Mouse (Mus musculus) hindbrain, postnatal 0 days (tissue): Measurements from ENCODE around the gene Gm10577. TPM values are rescaled to one million over a fixed set of nuclear protein-coding genes. Genes with fewer than 3 reads are reported as not detected.
A peak's percentile ranks its signal among the peaks of the same experiment; 100 is the strongest.

Experiments
- ATAC-seq: fragments of 200-750 bp; cut with Nextera tagmentation; 2 replicates; pipeline ENCODE4 v1.8.0; 2017; ENCODE audit warnings: mild to moderate bottlenecking, moderate TSS enrichment, moderate library complexity
- DNase-seq: peaks from one replicate; pipeline ENCODE4 v3.0.0-alpha.2; 2015; ENCODE audit warnings: low spot score
- H3K27ac ChIP-seq: fragments of 300-500 bp; sonication (generic); 2 replicates; pipeline ENCODE4 v1.5.1; 2014; ENCODE audit warnings: mild to moderate bottlenecking
- H3K27me3 ChIP-seq: fragments of 300-500 bp; sonication (generic); 2 replicates; pipeline ENCODE4 v1.6.1; 2014; ENCODE audit warnings: low read length, mixed read lengths; ENCODE audit not compliant: insufficient read depth
- H3K36me3 ChIP-seq: fragments of 300-500 bp; sonication (generic); 2 replicates; pipeline ENCODE4 v1.6.1; 2014; ENCODE audit warnings: low read length, mixed read lengths; ENCODE audit not compliant: insufficient read depth
- H3K4me1 ChIP-seq: fragments of 300-500 bp; sonication (generic); 2 replicates; pipeline ENCODE4 v1.6.1; 2014; ENCODE audit warnings: antibody characterized with exemption, low read length, mixed read lengths; ENCODE audit not compliant: insufficient read depth
- H3K4me2 ChIP-seq: fragments of 300-500 bp; sonication (generic); 2 replicates; pipeline ENCODE4 v1.6.1; 2014; ENCODE audit warnings: low read depth, mild to moderate bottlenecking, low read length, moderate library complexity, mixed read lengths
- H3K4me3 ChIP-seq: fragments of 300-500 bp; sonication (generic); 2 replicates; pipeline ENCODE4 v1.5.1; 2014; ENCODE audit warnings: low read length
- H3K9ac ChIP-seq: fragments of 300-500 bp; sonication (generic); replicated peaks from 2 replicates; pipeline ENCODE4 v1.6.1; 2014; ENCODE audit warnings: mild to moderate bottlenecking, low read length, moderate library complexity, mixed read lengths
- H3K9me3 ChIP-seq: fragments of 300-500 bp; sonication (generic); 2 replicates; pipeline ENCODE4 v1.6.1; 2016; ENCODE audit warnings: low read length, mixed read lengths
- CTCF ChIP-seq: IDR thresholded peaks from 2 replicates; pipeline ENCODE4 v1.5.1; 2016; ENCODE audit warnings: antibody characterized with exemption, control low read depth, low read depth
- WGBS: fragments of 180-500 bp; shearing (Covaris S2); extraction: QIAGEN DNeasy Blood & Tissue Kit; methylation state at CpG from one replicate; pipeline ENCODE4 v1.1.7; 2014; 5-methylcytosine and 5-hydroxymethylcytosine counted together
- polyA plus RNA-seq: library from polyadenylated mRNA; unstranded; fragments of >200 nt; fragmentation: Nextera tagmentation; extraction: Ambion mirVana; gene quantifications from 2 replicates; pipeline ENCODE4 v1.2.1, GENCODE M21; 2015
- total RNA-seq: library from RNA; depleted of rRNA; stranded (reverse); fragments of >200 nt; gene quantifications from 2 replicates; pipeline ENCODE4 v1.2.3, GENCODE M21; 2014

Gm10577 gene
- total and polyA plus RNA-seq, 2 experiments from 2014 or later: not detected

- Histone ChIP-seq H3K4me1 (no peaks in the 10 kb centered on the region), H3K36me3 (no peaks in the 10 kb centered on the region), H3K27ac (no peak overlapping the region), H3K9me3 (0 out of 2 replicates have a peak, but pooled peaks cover 3% of the 10 kb centered on the region), H3K9ac (no peak overlapping the region), H3K4me2 (no peak overlapping the region), H3K4me3 (no peak overlapping the region), H3K27me3 (no peaks in the 10 kb centered on the region)
- ATAC-seq (no peak), DNase-seq (no peak)
- WGBS: 88% methylated on average over 4 of the region's 4 CpGs
- TF ChIP-seq CTCF: no peak
Measured at GRCm38 (mm10) chr4:101017806-101018205, 2.7 kb downstream of the Gm10577 start.

- no peak overlapping the region for H3K27ac ChIP-seq
- no peak overlapping the region for H3K4me3 ChIP-seq
- no peaks in the 10 kb centered on the region for H3K4me1 ChIP-seq
- DNase-seq (no peak), ATAC-seq (no peak)
- WGBS: 83% methylated on average over 4 of the region's 4 CpGs
- no peak overlapping the region for H3K9ac ChIP-seq
- no peaks in the 10 kb centered on the region for H3K9me3 ChIP-seq
- no peaks in the 10 kb centered on the region for H3K36me3 ChIP-seq
- TF ChIP-seq CTCF: no peak
- no peaks in the 10 kb centered on the region for H3K27me3 ChIP-seq
- H3K4me2 ChIP-seq: no peak overlapping the region
Measured at GRCm38 (mm10) chr4:101009092-101009491, 11.4 kb downstream of the Gm10577 start.

- no peak for DNase-seq
- peak; percentile 58; the same call in 1 of the 2 replicates for ATAC-seq
Measured at GRCm38 (mm10) chr4:101008362-101008769, 12.1 kb downstream of the Gm10577 start.

GRCm38 (mm10) chr4:101002961-101003360, 17.5 kb downstream of the Gm10577 start:
- Histone ChIP-seq H3K9ac (no peak overlapping the region), H3K27ac (no peak overlapping the region), H3K4me2 (no peak overlapping the region), H3K9me3 (no peaks in the 10 kb centered on the region), H3K36me3 (no peaks in the 10 kb centered on the region), H3K27me3 (no peaks in the 10 kb centered on the region), H3K4me3 (no peak overlapping the region), H3K4me1 (no peaks in the 10 kb centered on the region; the same call in 1 of the 2 replicates)
- DNase-seq (no peak), ATAC-seq (no peak)
- WGBS: 89% methylated on average over 16 of the region's 16 CpGs
- TF ChIP-seq CTCF: no peak

More at GRCm38 (mm10) chr4:101008362-101008769, 12.1 kb downstream of the Gm10577 start:
- H3K9ac ChIP-seq: no peak overlapping the region
- no peak overlapping the region for H3K4me2 ChIP-seq
- TF ChIP-seq CTCF: no peak
- no peaks in the 10 kb centered on the region for H3K9me3 ChIP-seq
- no peaks in the 10 kb centered on the region for H3K27me3 ChIP-seq
- H3K36me3 ChIP-seq: no peaks in the 10 kb centered on the region
- no peak overlapping the region for H3K4me3 ChIP-seq
- 45% methylated on average over 5 of the region's 5 CpGs for WGBS
- H3K4me1 ChIP-seq: no peaks in the 10 kb centered on the region
- H3K27ac ChIP-seq: no peak overlapping the region

GRCm38 (mm10) chr4:101001073-101001472, 19.4 kb downstream of the Gm10577 start:
- TF ChIP-seq CTCF: no peak
- H3K27ac ChIP-seq: no peak overlapping the region
- H3K4me2 ChIP-seq: no peak overlapping the region
- no peaks in the 10 kb centered on the region for H3K36me3 ChIP-seq
- H3K27me3 ChIP-seq: no peaks in the 10 kb centered on the region
- 62% methylated on average over 6 of the region's 6 CpGs for WGBS
- DNase-seq (no peak), ATAC-seq (no peak)
- no peaks in the 10 kb centered on the region for H3K9me3 ChIP-seq
- no peak overlapping the region for H3K4me3 ChIP-seq
- no peaks in the 10 kb centered on the region; the same call in 1 of the 2 replicates for H3K4me1 ChIP-seq
- no peak overlapping the region for H3K9ac ChIP-seq

GRCm38 (mm10) chr4:101000622-101001021, 19.9 kb downstream of the Gm10577 start:
- no peaks in the 10 kb centered on the region for H3K27me3 ChIP-seq
- TF ChIP-seq CTCF: no peak
- H3K9me3 ChIP-seq: no peaks in the 10 kb centered on the region
- no peak overlapping the region for H3K27ac ChIP-seq
- ATAC-seq (no peak), DNase-seq (no peak)
- H3K36me3 ChIP-seq: no peaks in the 10 kb centered on the region
- H3K4me3 ChIP-seq: no peak overlapping the region
- H3K4me2 ChIP-seq: no peak overlapping the region
- no peaks in the 10 kb centered on the region; the same call in 1 of the 2 replicates for H3K4me1 ChIP-seq
- 96% methylated on average over 3 of the region's 3 CpGs for WGBS
- no peak overlapping the region for H3K9ac ChIP-seq

GRCm38 (mm10) chr4:100998906-100999305, 21.6 kb downstream of the Gm10577 start:
- H3K36me3 ChIP-seq: no peaks in the 10 kb centered on the region
- no peak overlapping the region for H3K4me2 ChIP-seq
- no peaks in the 10 kb centered on the region for H3K27me3 ChIP-seq
- H3K4me3 ChIP-seq: no peak overlapping the region
- H3K9me3 ChIP-seq: no peaks in the 10 kb centered on the region
- WGBS: 64% methylated on average over 8 of the region's 8 CpGs
- no peak for TF ChIP-seq CTCF
- no peak for DNase-seq
- no peak for ATAC-seq
- no peaks in the 10 kb centered on the region; the same call in 1 of the 2 replicates for H3K4me1 ChIP-seq
- H3K27ac ChIP-seq: peak overlapping the region; percentile 76
- no peak overlapping the region for H3K9ac ChIP-seq
